Mouse (Mus musculus) cortical plate, adult 2 months (tissue): Measurements from ENCODE around the gene Cep57l1. TPM values are rescaled to one million over a fixed set of nuclear protein-coding genes. Genes with fewer than 3 reads are reported as not detected.
"Not testable (repeated sequence)": the region's sequence is repeated elsewhere in the genome, so short reads cannot be mapped to it uniquely, and the experiment has no call there.

Experiments
- H3K27ac ChIP-seq: fragments of 200-500 bp; 2 replicates; pipeline ENCODE4 v1.5.1; 2012; ENCODE audit warnings: low read length, control low read depth, inconsistent platforms; ENCODE audit not compliant: insufficient read depth
- H3K4me1 ChIP-seq: fragments of 200-500 bp; 2 replicates; pipeline ENCODE4 v1.6.1; 2011; ENCODE audit warnings: low read length; ENCODE audit not compliant: control insufficient read depth, insufficient read depth
- H3K4me3 ChIP-seq: fragments of 200-500 bp; 2 replicates; pipeline ENCODE4 v1.5.1; 2011; ENCODE audit warnings: mild to moderate bottlenecking, low read length, control low read depth; ENCODE audit not compliant: insufficient read depth
- CTCF ChIP-seq: fragments of 200-500 bp; IDR thresholded peaks from 2 replicates; pipeline ENCODE4 v1.5.1; 2011; ENCODE audit warnings: mild to moderate bottlenecking, control low read depth, low read length; ENCODE audit not compliant: insufficient read depth; ENCODE audit errors: extremely low read depth
- POLR2A ChIP-seq: fragments of 200-500 bp; IDR thresholded peaks from 2 replicates; pipeline ENCODE4 v1.6.1; 2011; ENCODE audit warnings: mild to moderate bottlenecking, low read length, control low read depth; ENCODE audit not compliant: insufficient read depth; ENCODE audit errors: extremely low read depth
- polyA plus RNA-seq: library from polyadenylated mRNA; depleted of rRNA; stranded (reverse); fragments of >200 nt; gene quantifications from 2 replicates; pipeline ENCODE4 v1.2.3, GENCODE M21; 2012

Cep57l1 gene
- polyA plus RNA-seq, 1 experiment: 6.5 TPM

DNA sequence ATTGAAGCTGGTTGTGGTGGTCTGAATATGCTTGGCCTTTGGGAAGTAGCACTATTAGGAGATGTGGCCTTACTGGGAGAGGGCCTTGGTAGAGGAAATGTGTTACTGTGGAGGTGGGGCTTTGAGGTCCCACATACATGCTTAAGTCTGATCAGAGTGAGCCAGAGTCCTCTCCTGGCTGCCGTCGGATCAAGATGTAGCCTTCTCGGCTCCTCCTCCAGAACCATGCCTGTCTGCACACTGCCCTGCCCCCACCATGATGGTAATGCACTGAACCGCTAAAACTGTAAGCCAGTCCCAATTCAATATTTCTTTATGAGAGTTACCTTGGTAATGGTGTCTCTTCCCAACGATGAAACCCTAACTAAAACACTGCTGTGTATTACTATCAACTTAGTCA, 19.5 kb upstream of the Cep57l1 start:
- no peak for TF ChIP-seq CTCF
- no peak for TF ChIP-seq POLR2A
- Histone ChIP-seq H3K4me1 (0 out of 2 replicates have a peak, but pooled peaks cover 1% of the 10 kb centered on the region), H3K4me3 (no peak overlapping the region), H3K27ac (no peak overlapping the region)

GRCm38 (mm10) chr10:41827784-41828183, 18.1 kb upstream of the Cep57l1 start:
- Histone ChIP-seq H3K4me3 (no peak overlapping the region), H3K27ac (no peak overlapping the region), H3K4me1 (0 out of 2 replicates have a peak, but pooled peaks cover 1% of the 10 kb centered on the region)
- TF ChIP-seq CTCF (no peak), POLR2A (no peak)

DNA sequence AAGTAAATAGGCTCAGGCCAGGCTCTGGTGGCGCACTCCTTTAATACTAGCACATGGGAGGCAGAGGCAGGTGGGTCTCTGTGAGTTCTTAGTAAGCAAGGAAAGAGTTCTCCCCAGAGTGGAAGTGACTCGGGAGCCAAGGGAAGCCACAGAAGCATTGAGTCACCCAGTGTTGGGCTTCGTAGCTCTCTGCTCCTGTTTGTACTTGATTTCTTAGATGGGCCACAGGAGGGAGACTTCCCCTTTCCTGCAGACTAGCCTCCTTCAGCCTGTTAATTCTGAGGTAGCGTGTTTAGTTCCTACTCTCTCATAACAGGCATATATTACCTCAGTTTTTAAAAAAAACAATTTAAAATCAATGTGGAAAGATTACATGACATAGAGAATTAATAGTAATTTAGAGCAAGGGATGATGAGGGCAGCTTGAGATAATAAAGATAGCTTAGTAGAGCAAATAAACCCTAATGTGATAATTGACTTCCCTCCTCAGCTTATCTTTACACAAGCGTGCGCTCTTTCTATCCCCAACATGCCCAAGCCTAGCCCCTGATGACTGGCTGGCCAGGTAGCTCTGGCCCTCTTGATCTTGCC, 16.9 kb upstream of the Cep57l1 start:
- no peak overlapping the region for H3K4me3 ChIP-seq
- 0 out of 2 replicates have a peak, but pooled peaks cover 1% of the 10 kb centered on the region for H3K4me1 ChIP-seq
- no peak overlapping the region for H3K27ac ChIP-seq
- TF ChIP-seq POLR2A: no peak
- TF ChIP-seq CTCF: no peak

- 0 out of 2 replicates have a peak, but pooled peaks cover 1% of the 10 kb centered on the region for H3K4me1 ChIP-seq
- H3K4me3 ChIP-seq: no peak overlapping the region
- no peak overlapping the region for H3K27ac ChIP-seq
- TF ChIP-seq POLR2A (no peak), CTCF (no peak)
Measured at GRCm38 (mm10) chr10:41825996-41826395, 16.3 kb upstream of the Cep57l1 start.

DNA sequence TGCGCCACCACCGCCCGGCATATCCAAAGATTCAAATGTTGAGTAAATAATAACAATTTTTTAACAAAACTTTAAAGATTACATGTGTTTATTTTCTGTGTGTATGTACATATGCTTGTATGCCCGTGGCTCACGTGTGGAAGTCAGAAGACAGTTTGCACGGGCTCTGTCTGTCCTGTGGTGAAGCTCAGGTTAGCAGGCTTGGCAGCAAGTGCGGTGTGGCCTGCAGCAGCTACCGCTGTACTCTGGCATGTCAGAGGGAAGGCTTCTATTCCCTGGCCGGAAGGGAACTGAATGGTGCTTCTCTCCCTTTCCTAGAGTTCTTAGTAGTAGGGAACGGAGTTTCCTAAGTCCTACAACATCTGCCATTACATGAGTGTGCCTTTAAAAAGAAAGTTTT, 15.4 kb upstream of the Cep57l1 start:
- Histone ChIP-seq H3K4me1 (0 out of 2 replicates have a peak, but pooled peaks cover 1% of the 10 kb centered on the region), H3K27ac (no peak overlapping the region), H3K4me3 (no peak overlapping the region)
- TF ChIP-seq CTCF (no peak), POLR2A (no peak)

- Histone ChIP-seq H3K27ac (no peak overlapping the region), H3K4me3 (no peak overlapping the region), H3K4me1 (0 out of 2 replicates have a peak, but pooled peaks cover 3% of the 10 kb centered on the region)
- TF ChIP-seq CTCF (no peak), POLR2A (no peak)
Measured at GRCm38 (mm10) chr10:41823916-41824315, 14.2 kb upstream of the Cep57l1 start.

DNA sequence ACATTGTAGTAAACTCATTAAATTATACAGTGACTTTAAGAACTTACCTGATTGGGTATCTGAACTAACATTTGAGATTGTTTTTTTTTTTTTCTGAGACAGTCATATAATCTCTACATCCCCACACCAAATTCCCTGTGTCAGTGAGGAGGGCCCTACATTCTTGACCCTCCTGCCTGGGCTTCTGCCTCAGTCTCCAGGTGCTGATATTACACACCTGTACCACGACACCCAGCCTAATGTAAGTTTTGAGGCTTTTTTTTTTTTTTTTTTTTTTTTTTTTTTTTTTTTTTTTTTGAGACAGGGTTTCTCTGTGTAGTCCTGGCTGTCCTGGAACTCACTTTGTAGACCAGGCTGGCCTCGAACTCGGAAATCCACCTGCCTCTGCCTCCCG, 13.6 kb upstream of the Cep57l1 start:
- not testable (repeated sequence) for H3K4me3 ChIP-seq, H3K4me1 ChIP-seq, H3K27ac ChIP-seq

DNA sequence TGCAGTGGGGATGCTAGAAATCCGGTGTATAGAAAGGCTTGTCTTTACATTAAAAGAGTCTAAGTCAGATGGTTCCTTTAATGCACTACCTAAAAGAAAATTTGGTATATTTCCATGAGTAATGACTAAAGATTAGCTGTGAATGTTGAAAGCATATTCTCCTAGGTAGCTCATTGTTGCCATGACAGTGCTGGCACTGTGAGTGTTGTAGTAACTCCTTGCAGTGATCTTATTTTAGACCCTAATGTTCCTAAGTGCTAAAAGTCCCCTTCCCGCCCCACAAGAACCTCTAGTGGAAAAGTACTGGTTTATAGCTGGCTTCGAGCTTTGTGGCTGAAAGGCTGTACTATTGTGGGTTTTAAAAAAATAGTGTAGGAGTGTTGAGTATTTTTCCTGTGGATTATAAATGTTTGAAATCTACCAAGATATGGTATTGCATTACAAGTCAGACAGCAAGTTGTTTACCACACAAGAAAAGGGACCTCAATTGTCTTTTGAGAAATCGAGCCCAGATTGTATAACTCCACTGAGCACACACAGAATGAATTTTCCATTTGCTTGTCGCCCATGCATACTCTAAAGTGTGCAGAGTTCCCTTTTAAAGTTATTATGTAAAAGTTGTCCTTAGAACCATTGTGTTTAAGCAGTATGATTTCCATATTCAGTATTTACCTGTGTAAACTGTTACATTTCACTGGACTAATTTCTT, 13.1 kb upstream of the Cep57l1 start:
- Histone ChIP-seq H3K4me1 (peaks cover 1% of the 10 kb centered on the region; the same call in 1 of the 2 replicates), H3K4me3 (no peak overlapping the region), H3K27ac (peak overlapping the region; percentile 70)
- TF ChIP-seq CTCF: no peak
- no peak for TF ChIP-seq POLR2A

- Histone ChIP-seq H3K4me3 (no peak overlapping the region), H3K27ac (no peak overlapping the region), H3K4me1 (peaks cover 1% of the 10 kb centered on the region; the same call in 1 of the 2 replicates)
- TF ChIP-seq POLR2A: no peak
- TF ChIP-seq CTCF: no peak
Measured at GRCm38 (mm10) chr10:41821171-41821570, 11.5 kb upstream of the Cep57l1 start.

DNA sequence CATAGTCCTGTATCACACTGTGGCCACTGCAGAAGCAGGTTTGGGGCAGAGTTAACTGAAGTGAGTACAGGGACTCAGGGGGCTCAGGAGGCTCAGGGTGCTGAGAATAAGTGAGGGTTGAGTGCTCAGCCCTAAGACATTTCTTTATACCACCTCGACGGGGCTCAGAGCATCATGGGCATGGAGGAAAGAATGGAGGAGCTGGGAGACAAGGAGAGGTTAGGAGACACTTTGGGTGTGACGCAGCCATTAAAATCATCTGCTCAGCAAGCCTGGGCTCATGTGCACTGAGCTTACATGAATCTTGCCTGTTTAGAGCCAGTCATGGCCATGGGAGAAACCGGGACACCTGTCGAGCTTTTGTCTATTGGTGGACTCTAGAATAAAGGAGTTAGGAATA, 10.7 kb upstream of the Cep57l1 start:
- peaks cover 1% of the 10 kb centered on the region; the same call in 1 of the 2 replicates for H3K4me1 ChIP-seq
- TF ChIP-seq CTCF (no peak), POLR2A (no peak)
- no peak overlapping the region for H3K4me3 ChIP-seq
- H3K27ac ChIP-seq: no peak overlapping the region
